Mouse (Mus musculus): Measurements from ENCODE around the gene Fgfr2.

- TF ChIP-seq CEBPB (IDR thresholded peaks at IDR 0.05; ENCODE audit: low read depth) (no peak), CTCF (IDR thresholded peaks at IDR 0.05; ENCODE audit: control insufficient read depth, insufficient read depth, insufficient read length) (no peak), USF1 (IDR thresholded peaks at IDR 0.05; ENCODE audit: low read depth) (no peak), MAX (IDR thresholded peaks at IDR 0.05) (no peak), MYOG (IDR thresholded peaks at IDR 0.05; ENCODE audit: control insufficient read depth, extremely low read depth, insufficient read length) (no peak)
Observed at GRCm38 (mm10) chr7:132253513-132253912, 869.6 kb downstream of the Fgfr2 start.
